Mouse (Mus musculus) megakaryocyte, embryonic 14.5 days (primary cell): ENCODE measurements around the gene Scgb2b7.
"Not testable (repeated sequence)": the region's sequence is repeated elsewhere in the genome, so short reads cannot be mapped to it uniquely, and the experiment has no call there.

Experiments
- FLI1 ChIP-seq: IDR thresholded peaks from 2 replicates; pipeline ENCODE4 v1.6.1; 2012; ENCODE audit warnings: low read length, inconsistent platforms, mixed read lengths
- GATA1 ChIP-seq: IDR thresholded peaks from 3 replicates; pipeline ENCODE4 v1.6.1; 2012; ENCODE audit warnings: mixed read lengths, low read length, inconsistent platforms, borderline replicate concordance

GRCm38 (mm10) chr7:31705657-31706056 is at the start of gene Scgb2b7:
- not testable (repeated sequence) for TF ChIP-seq GATA1, FLI1
